Mouse (Mus musculus): ENCODE results near the gene Dnajc25. TPM values are rescaled to one million over a fixed set of nuclear protein-coding genes. Genes with fewer than 3 reads are reported as not detected.
A peak's percentile ranks its signal among the peaks of the same experiment; 100 is the strongest.

The Dnajc25 gene
- polyA plus RNA-seq, 1 experiment: 2.3 TPM

DNA sequence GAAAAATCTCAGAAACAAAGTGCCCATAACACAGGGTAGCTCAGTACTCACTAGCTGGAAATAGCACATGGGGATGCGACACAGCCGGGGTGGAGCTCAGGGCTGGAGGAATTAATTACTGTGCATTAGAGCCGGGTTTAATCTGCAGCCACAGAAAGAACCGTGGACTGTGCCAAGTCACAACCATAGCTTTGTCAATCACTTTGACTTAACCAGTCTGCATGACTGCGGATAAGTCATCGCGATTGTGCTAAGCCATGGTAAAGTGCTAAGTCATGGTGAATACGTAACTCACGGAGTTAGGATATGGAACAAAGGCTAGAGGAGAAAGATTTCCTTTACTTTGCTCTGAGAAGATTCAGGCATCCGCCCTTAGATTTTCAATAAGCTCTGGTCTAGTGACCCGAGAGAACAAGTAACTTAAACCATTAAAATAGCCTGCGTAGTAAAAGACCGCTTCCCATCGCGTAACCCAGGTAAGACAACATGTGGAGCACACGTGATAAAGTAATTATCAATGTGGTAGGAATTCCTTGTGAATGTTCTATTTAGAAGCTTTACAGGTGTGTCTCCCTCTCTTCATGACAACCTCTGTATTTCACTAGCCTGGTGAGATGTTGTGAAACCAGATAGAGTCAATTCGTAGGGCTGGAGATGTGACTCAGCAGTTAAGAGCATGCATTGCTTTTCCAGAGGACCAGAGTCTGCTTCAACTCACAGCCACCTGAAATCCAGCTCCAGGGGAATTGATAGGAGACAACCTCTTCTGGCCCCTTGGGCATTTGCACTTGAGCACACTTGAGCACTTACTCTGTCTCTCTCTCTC is 4.0 kb upstream of the Dnajc25 start:
- TF ChIP-seq CTCF (IDR thresholded peaks at IDR 0.05; ENCODE audit: borderline replicate concordance, control insufficient read depth, extremely low read depth, insufficient read depth, low read length, poor library complexity): no peak
- TF ChIP-seq POLR2A (IDR thresholded peaks at IDR 0.05; ENCODE audit: control insufficient read depth, extremely low read depth, insufficient read depth, low read length, poor library complexity): no peak
- peaks cover 6% of the 10 kb centered on the region for H3K4me1 ChIP-seq (replicated peaks; ENCODE audit: control insufficient read depth, insufficient read depth, low read length)

DNA sequence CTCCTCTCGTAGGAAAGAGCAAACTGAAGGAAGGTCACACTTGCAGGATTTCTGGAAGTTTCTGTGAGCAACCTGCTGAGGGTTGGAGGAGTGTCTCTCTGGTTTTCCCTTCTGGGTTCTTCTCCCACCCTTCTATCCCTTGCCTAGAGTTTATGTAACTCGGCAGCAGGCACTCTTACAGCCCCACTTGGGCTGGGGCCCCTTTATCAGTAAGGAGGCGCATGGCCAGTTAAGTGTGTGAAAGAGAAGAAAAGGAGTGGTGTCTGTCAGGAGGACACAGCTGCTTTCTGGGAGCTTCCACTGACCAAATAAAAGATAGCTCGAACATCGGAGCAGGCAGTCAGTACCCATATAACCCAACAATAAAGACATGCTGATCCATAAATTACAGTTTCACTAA is 2.7 kb upstream of the Dnajc25 start:
- Histone ChIP-seq H3K36me3 (ENCODE audit: control insufficient read depth, insufficient read depth, low read length) (no peaks in the 10 kb centered on the region), H3K27me3 (ENCODE audit: control insufficient read depth, insufficient read depth, low read length) (no peaks in the 10 kb centered on the region), H3K4me1 (replicated peaks; ENCODE audit: control insufficient read depth, insufficient read depth, low read length) (no peaks in the 10 kb centered on the region; the same call in 1 of the 2 replicates), H3K27ac (ENCODE audit: control insufficient read depth, insufficient read depth, low read length) (no peak overlapping the region), H3K4me3 (ENCODE audit: control insufficient read depth, insufficient read depth, low read length) (no peak overlapping the region)
- no peak for DNase-seq
- TF ChIP-seq CTCF (IDR thresholded peaks at IDR 0.05; ENCODE audit: borderline replicate concordance, control insufficient read depth, extremely low read depth, insufficient read depth, low read length, poor library complexity) (no peak), POLR2A (IDR thresholded peaks at IDR 0.05; ENCODE audit: control insufficient read depth, extremely low read depth, insufficient read depth, low read length, poor library complexity) (no peak)
- 93% methylated on average over 5 of the region's 5 CpGs for WGBS

More for the DNA sequence above, 4.0 kb upstream of the Dnajc25 start:
- 91% methylated on average over 17 of the region's 17 CpGs for WGBS
- Histone ChIP-seq H3K4me3 (ENCODE audit: control insufficient read depth, insufficient read depth, low read length) (no peak overlapping the region), H3K27ac (ENCODE audit: control insufficient read depth, insufficient read depth, low read length) (no peak overlapping the region), H3K36me3 (ENCODE audit: control insufficient read depth, insufficient read depth, low read length) (no peaks in the 10 kb centered on the region), H3K27me3 (ENCODE audit: control insufficient read depth, insufficient read depth, low read length) (no peaks in the 10 kb centered on the region)
- DNase-seq: no peak

DNA sequence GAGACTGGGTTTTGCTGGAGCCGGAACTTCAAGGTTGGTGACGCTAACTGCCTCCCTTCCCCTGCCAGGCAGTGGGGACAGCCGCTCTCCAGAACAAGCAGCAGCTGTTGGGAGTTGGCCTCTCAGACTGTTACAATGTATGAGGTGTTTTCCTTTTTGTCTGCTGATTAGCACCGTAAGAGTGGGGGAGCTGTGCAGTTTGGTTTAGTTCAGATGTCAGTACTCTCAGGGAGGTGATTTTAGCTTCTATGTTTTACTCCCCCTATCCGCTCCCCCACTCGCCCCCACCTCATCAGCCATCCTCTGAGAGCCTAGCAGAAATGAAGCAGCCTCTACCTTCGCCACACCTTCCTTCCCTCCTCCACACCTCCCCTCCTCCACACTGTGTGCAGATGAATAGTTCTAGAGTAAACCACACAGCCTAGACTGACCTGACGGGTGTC is 410 bp downstream of the Dnajc25 start:
- H3K4me3 ChIP-seq (ENCODE audit: control insufficient read depth, insufficient read depth, low read length): no peak overlapping the region
- no peak overlapping the region for H3K27ac ChIP-seq (ENCODE audit: control insufficient read depth, insufficient read depth, low read length)
- no peak for DNase-seq

DNA sequence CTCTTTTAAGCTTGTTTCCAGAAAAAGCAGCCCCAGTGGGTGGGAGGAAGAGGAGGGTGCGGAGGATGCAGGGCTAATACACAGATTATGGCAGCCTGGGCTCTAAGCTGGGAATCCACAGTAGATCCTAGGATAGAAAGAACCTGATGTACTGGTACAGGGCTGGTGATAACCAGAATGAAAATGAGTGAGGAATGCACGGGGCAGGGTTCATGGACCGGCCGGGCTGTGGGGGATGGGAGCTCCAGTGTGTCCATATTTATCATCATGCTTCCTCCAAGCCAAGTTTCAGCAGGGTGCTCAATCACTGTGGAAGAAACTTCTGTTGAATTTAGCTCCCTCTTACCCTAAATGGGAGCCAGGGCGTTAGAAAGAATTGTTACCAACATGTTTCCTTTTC is 2.2 kb downstream of the Dnajc25 start:
- Histone ChIP-seq H3K4me1 (replicated peaks; ENCODE audit: control insufficient read depth, insufficient read depth, low read length) (no peaks in the 10 kb centered on the region), H3K4me3 (ENCODE audit: control insufficient read depth, insufficient read depth, low read length) (no peak overlapping the region), H3K27me3 (ENCODE audit: control insufficient read depth, insufficient read depth, low read length) (no peaks in the 10 kb centered on the region), H3K27ac (ENCODE audit: control insufficient read depth, insufficient read depth, low read length) (no peak overlapping the region), H3K36me3 (ENCODE audit: control insufficient read depth, insufficient read depth, low read length) (no peaks in the 10 kb centered on the region)
- WGBS: 97% methylated on average over 5 of the region's 5 CpGs
- DNase-seq: no peak
- no peak for TF ChIP-seq POLR2A (IDR thresholded peaks at IDR 0.05; ENCODE audit: control insufficient read depth, extremely low read depth, insufficient read depth, low read length, poor library complexity)
- TF ChIP-seq CTCF (IDR thresholded peaks at IDR 0.05; ENCODE audit: borderline replicate concordance, control insufficient read depth, extremely low read depth, insufficient read depth, low read length, poor library complexity): no peak

More for the DNA sequence above, 410 bp downstream of the Dnajc25 start:
- H3K36me3 ChIP-seq (ENCODE audit: control insufficient read depth, insufficient read depth, low read length): no peaks in the 10 kb centered on the region
- no peaks in the 10 kb centered on the region for H3K27me3 ChIP-seq (ENCODE audit: control insufficient read depth, insufficient read depth, low read length)
- TF ChIP-seq CTCF (IDR thresholded peaks at IDR 0.05; ENCODE audit: borderline replicate concordance, control insufficient read depth, extremely low read depth, insufficient read depth, low read length, poor library complexity) (no peak), POLR2A (IDR thresholded peaks at IDR 0.05; ENCODE audit: control insufficient read depth, extremely low read depth, insufficient read depth, low read length, poor library complexity) (no peak)
- 91% methylated on average over 8 of the region's 8 CpGs for WGBS
- no peaks in the 10 kb centered on the region for H3K4me1 ChIP-seq (replicated peaks; ENCODE audit: control insufficient read depth, insufficient read depth, low read length)

DNA sequence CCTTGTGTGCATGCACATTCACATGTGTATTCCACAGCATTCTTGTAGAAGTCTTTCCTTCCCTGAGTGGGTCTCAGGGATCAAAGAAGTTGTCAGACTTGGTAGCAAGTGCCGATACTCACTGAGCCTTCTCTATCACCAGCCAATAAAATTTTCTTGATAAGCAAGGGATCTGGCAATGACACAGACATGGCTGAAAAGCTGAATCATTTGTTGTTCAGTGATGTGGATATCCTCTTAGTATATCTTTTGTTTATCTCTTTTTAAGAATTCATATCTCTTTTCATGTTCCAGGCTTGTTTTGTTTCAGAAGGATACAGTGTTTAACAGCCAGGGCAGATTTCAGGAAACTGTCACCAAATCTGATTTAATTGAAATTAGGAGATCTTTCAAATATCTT is 3.8 kb downstream of the Dnajc25 start:
- H3K4me1 ChIP-seq (replicated peaks; ENCODE audit: control insufficient read depth, insufficient read depth, low read length): peaks cover 5% of the 10 kb centered on the region
- H3K4me3 ChIP-seq (ENCODE audit: control insufficient read depth, insufficient read depth, low read length): no peak overlapping the region
- no peaks in the 10 kb centered on the region for H3K36me3 ChIP-seq (ENCODE audit: control insufficient read depth, insufficient read depth, low read length)
- DNase-seq: no peak
- H3K27me3 ChIP-seq (ENCODE audit: control insufficient read depth, insufficient read depth, low read length): no peaks in the 10 kb centered on the region
- 100% methylated on average over 1 of the region's 1 CpGs for WGBS
- no peak for TF ChIP-seq CTCF (IDR thresholded peaks at IDR 0.05; ENCODE audit: borderline replicate concordance, control insufficient read depth, extremely low read depth, insufficient read depth, low read length, poor library complexity)
- no peak for TF ChIP-seq POLR2A (IDR thresholded peaks at IDR 0.05; ENCODE audit: control insufficient read depth, extremely low read depth, insufficient read depth, low read length, poor library complexity)
- no peak overlapping the region for H3K27ac ChIP-seq (ENCODE audit: control insufficient read depth, insufficient read depth, low read length)

DNA sequence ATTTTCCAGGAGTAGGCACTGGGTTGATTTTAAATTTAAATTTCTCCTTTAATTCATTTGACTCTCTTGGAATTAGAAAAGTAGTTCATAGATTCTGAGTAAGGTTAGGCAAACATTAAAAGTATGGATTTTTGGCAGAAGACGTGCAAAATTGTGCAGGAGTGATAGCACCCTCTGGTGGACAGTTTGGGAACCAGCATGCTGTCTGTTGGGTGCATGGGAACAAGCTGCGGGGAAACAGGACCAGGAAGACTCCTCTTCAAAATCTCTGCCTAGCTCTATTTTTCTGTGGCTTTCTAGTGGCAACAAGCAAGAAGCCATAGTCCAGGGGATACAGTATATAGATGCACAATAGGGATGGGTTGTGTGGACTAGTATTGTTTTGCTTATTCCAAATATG is 4.8 kb downstream of the Dnajc25 start:
- no peak overlapping the region for H3K4me3 ChIP-seq (ENCODE audit: control insufficient read depth, insufficient read depth, low read length)
- TF ChIP-seq POLR2A (IDR thresholded peaks at IDR 0.05; ENCODE audit: control insufficient read depth, extremely low read depth, insufficient read depth, low read length, poor library complexity): no peak
- TF ChIP-seq CTCF (IDR thresholded peaks at IDR 0.05; ENCODE audit: borderline replicate concordance, control insufficient read depth, extremely low read depth, insufficient read depth, low read length, poor library complexity): no peak; the same call in 1 of the 2 replicates
- no peaks in the 10 kb centered on the region for H3K27me3 ChIP-seq (ENCODE audit: control insufficient read depth, insufficient read depth, low read length)
- H3K27ac ChIP-seq (ENCODE audit: control insufficient read depth, insufficient read depth, low read length): no peak overlapping the region
- DNase-seq: peak; percentile 73
- H3K36me3 ChIP-seq (ENCODE audit: control insufficient read depth, insufficient read depth, low read length): no peaks in the 10 kb centered on the region
- peaks cover 7% of the 10 kb centered on the region for H3K4me1 ChIP-seq (replicated peaks; ENCODE audit: control insufficient read depth, insufficient read depth, low read length)
- 1% methylated on average over 2 of the region's 2 CpGs for WGBS
